8 mouse cellular contexts compared by ENCODE assay signal in the genomic region with DNA sequence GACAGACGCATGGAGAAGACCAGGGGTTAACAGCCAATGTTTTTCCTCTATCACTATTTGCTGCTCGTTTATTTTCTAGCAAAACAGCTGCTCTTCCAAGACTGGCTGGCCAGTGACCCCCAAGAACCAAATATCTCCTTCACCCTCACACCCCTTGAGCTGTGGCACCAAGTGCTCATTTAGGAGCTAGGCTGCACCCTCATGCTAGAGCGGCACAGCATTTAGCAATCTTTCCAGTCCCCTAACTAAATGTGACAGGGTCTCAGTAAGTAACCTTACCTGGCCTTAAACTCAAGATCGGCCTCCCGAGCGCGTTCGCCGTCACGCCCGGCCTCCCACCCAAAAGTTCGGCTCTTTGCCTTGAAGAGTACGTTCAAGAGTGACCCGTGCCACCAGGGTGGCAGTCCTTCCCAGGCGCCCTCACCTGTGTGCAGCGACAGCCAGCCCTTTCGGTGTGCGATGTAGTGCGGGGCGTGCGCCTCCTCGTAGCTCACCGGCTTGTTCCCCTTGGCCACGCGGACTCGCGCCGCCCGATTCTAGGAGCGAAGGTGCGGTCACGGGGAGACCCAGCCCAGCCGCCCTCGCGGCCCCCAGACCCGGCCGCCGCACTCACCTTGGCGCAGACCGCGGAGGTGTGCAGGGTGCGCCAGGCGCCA. TPM values are rescaled to one million over a fixed set of nuclear protein-coding genes. Genes with fewer than 3 reads are reported as not detected.
DNase-seq lines count a peak whose midpoint lies in the region; ATAC-seq lines count a peak whose summit lies in the region.

No protein-coding gene starts in this region.

- peaks cover 23% of the 10 kb centered on the region for H3K4me1 ChIP-seq in erythroblast, embryonic 14.5 days (ENCODE audit: control insufficient read depth)
- H3K4me1 ChIP-seq in kidney, embryonic 16.5 days (ENCODE audit: insufficient read depth, low read length) = peaks cover 10% of the 10 kb centered on the region
- H3K4me1 ChIP-seq in stomach, embryonic 15.5 days = peaks cover 12% of the 10 kb centered on the region

- H3K9ac ChIP-seq in kidney, embryonic 16.5 days (replicated peaks; ENCODE audit: low read length) = peak overlapping the region; percentile 92
- H3K9ac ChIP-seq in stomach, embryonic 15.5 days = peak overlapping the region; percentile 54

- ATAC-seq in cerebellum, adult (ENCODE audit: insufficient number of reproducible peaks, low FRiP score, low TSS enrichment) = peak; percentile 41
- ATAC-seq in kidney, embryonic 16.5 days (ENCODE audit: low FRiP score, low TSS enrichment) = peak; percentile 78
- ATAC-seq in megakaryocyte progenitor cell, adult 5-6 weeks (replicated peaks; ENCODE audit: poor library complexity) = peak; percentile 26
- peak; percentile 72; the same call in 1 of the 2 replicates for ATAC-seq in stomach, embryonic 15.5 days (ENCODE audit: insufficient read depth, low FRiP score, low read depth)

- peaks cover 22% of the 10 kb centered on the region for H3K36me3 ChIP-seq in erythroblast, embryonic 14.5 days (ENCODE audit: control insufficient read depth)
- peaks cover 24% of the 10 kb centered on the region for H3K36me3 ChIP-seq in kidney, embryonic 16.5 days (ENCODE audit: insufficient read depth, low read length)
- peaks cover 16% of the 10 kb centered on the region for H3K36me3 ChIP-seq in stomach, embryonic 15.5 days

- H3K9me3 ChIP-seq in erythroblast, embryonic 14.5 days (ENCODE audit: control insufficient read depth, low read length) = no peaks in the 10 kb centered on the region
- H3K9me3 ChIP-seq in kidney, embryonic 16.5 days (ENCODE audit: low read length) = no peaks in the 10 kb centered on the region
- no peaks in the 10 kb centered on the region for H3K9me3 ChIP-seq in stomach, embryonic 15.5 days

- no peak for DNase-seq in cerebellum, postnatal 10 days
- peak; percentile 50 for DNase-seq in ovary, postnatal 36 days (ENCODE audit: low spot score)
- no peak for DNase-seq in ovary, adult 18-20 months (ENCODE audit: low spot score)

- peak overlapping the region; percentile 98 for H3K4me3 ChIP-seq in erythroblast, embryonic 14.5 days (replicated peaks)
- peak overlapping the region; percentile 80 for H3K4me3 ChIP-seq in kidney, embryonic 16.5 days (ENCODE audit: low read length)
- H3K4me3 ChIP-seq in stomach, embryonic 15.5 days (replicated peaks) = peak overlapping the region; percentile 94

- peak overlapping the region; percentile 86 for H3K4me2 ChIP-seq in kidney, embryonic 16.5 days (replicated peaks; ENCODE audit: low read depth, low read length)
- H3K4me2 ChIP-seq in stomach, embryonic 15.5 days = peak overlapping the region; percentile 77

- WGBS in kidney, embryonic 16.5 days = under 1% methylated on average over 43 of the region's 43 CpGs
- WGBS in stomach, embryonic 15.5 days = under 1% methylated on average over 43 of the region's 43 CpGs

- H3K27ac ChIP-seq in kidney, embryonic 16.5 days (ENCODE audit: low read length) = peak overlapping the region; percentile 80
- H3K27ac ChIP-seq in stomach, embryonic 15.5 days = peak overlapping the region; percentile 70

- no peaks in the 10 kb centered on the region for H3K27me3 ChIP-seq in erythroblast, embryonic 14.5 days (ENCODE audit: control insufficient read depth)
- H3K27me3 ChIP-seq in kidney, embryonic 16.5 days (ENCODE audit: insufficient read depth, low read length) = no peaks in the 10 kb centered on the region
- no peaks in the 10 kb centered on the region for H3K27me3 ChIP-seq in stomach, embryonic 15.5 days (replicated peaks)

RNA-seq across cellular contexts. Expression of a gene that starts 8.5 kb away (rescaled TPM):
- polyA plus RNA-seq in erythroblast, embryonic 14.5 days (2012) = 10.8 and 14.0 TPM in 2 replicates
- polyA plus RNA-seq in kidney, embryonic 16.5 days (2015; fragmentation: Nextera tagmentation; extraction: Ambion mirVana) = 197 and 212 TPM in 2 replicates
- 85.7 and 101 TPM in 2 replicates for total RNA-seq in megakaryocyte progenitor cell, adult 5-6 weeks (2015)
- 42.5 and 58.5 TPM in 2 replicates for total RNA-seq in megakaryocyte progenitor cell, adult 5-6 weeks (2017)
- polyA plus RNA-seq in stomach, embryonic 15.5 days (2015; fragmentation: Nextera tagmentation; extraction: Ambion mirVana) = 210 and 217 TPM in 2 replicates

RNA-seq across cellular contexts. Expression of a gene that starts 55.2 kb away (rescaled TPM):
- polyA plus RNA-seq in erythroblast, embryonic 14.5 days (2012) = 0.40 and 0.51 TPM in 2 replicates
- polyA plus RNA-seq in kidney, embryonic 16.5 days (2015; fragmentation: Nextera tagmentation; extraction: Ambion mirVana) = 25.9 and 27.8 TPM in 2 replicates
- 4.1 and 4.5 TPM in 2 replicates for total RNA-seq in megakaryocyte progenitor cell, adult 5-6 weeks (2015)
- 7.0 and 7.1 TPM in 2 replicates for total RNA-seq in megakaryocyte progenitor cell, adult 5-6 weeks (2017)
- polyA plus RNA-seq in stomach, embryonic 15.5 days (2015; fragmentation: Nextera tagmentation; extraction: Ambion mirVana) = 22.8 and 23.3 TPM in 2 replicates

Comparison
In these comparisons a context has a peak if more than half of its experiments do, and no peak if none do; other contexts are left out.
1. ATAC-seq: peak in every context shown above with its lines; median percentile 78 in kidney, embryonic 16.5 days; 72 in stomach, embryonic 15.5 days; 41 in cerebellum, adult; 26 in megakaryocyte progenitor cell, adult 5-6 weeks.
2. RNA of a gene that starts 8.5 kb away (polyA plus RNA-seq): 210 to 217 TPM in stomach, embryonic 15.5 days and 197 to 212 TPM in kidney, embryonic 16.5 days; 10.8 to 14.0 TPM in erythroblast, embryonic 14.5 days; every median in the first group is over 10 times any median in the second.
3. RNA of a gene that starts 55.2 kb away (polyA plus RNA-seq): 25.9 to 27.8 TPM in kidney, embryonic 16.5 days and 22.8 to 23.3 TPM in stomach, embryonic 15.5 days; 0.40 to 0.51 TPM in erythroblast, embryonic 14.5 days; every median in the first group is over 10 times any median in the second.
4. Peak in every context shown above with its lines, with median percentiles within 50 percentile points of each other: H3K4me3 ChIP-seq.